Mouse (Mus musculus) erythroid progenitor cell, adult 5-6 weeks (primary cell): ENCODE data around the gene Chp2. TPM values are rescaled to one million over a fixed set of nuclear protein-coding genes. Genes with fewer than 3 reads are reported as not detected.

ENCODE experiments used
- ATAC-seq: replicated peaks from 2 replicates; pipeline ENCODE4 v1.8.0; 2016; ENCODE audit warnings: moderate number of reproducible peaks, mild to moderate bottlenecking, moderate TSS enrichment, inconsistent platforms; ENCODE audit not compliant: poor library complexity, low FRiP score, severe bottlenecking
- total RNA-seq, 2 experiments: library from RNA; stranded (forward) in 1 of 2; stranded (reverse) in 1 of 2; fragments of 150-400 nt in 1 of 2; fragments of 186-747, 209-891 nt in 1 of 2; gene quantifications; 2 replicates each; pipeline versions ENCODE4 v1.2.3 to v1.2.4; 2015 to 2017; ENCODE audit warnings: low replicate concordance in 2 of 2

Gene Chp2
- 1.7 and 4.3 TPM in 2 replicates for total RNA-seq (2015; ENCODE audit: low replicate concordance)
- total RNA-seq (2017; ENCODE audit: low replicate concordance) = 6.7 and 7.8 TPM in 2 replicates

DNA sequence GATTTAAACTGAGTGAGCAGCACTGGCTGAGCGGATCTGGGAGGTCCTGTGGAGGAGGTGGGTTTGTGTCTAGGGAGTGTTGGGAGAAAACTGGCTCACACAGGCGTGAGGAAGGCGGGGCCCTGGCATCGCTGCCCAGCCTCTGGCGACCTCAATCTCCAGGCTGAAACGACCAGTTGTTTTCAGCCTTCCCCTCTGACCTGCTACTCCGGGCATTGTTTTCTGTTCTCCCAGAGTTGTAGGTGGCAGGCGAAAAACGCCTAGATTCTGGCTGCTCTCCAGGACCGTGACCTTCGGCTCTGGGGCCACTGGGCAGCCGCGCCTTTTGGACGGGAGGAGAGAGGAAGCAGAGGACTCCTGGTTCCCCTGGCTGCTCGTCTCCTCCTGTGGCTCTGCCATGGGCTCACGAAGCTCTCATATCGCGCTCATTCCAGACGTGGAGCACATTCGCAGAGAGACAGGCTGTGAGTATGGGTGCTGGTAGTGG, at the start of gene Chp2:
TSS of gene Chp2 (plus strand) at position 182 of the 487 bp plus-strand sequence.
- ATAC-seq = no peak

DNA sequence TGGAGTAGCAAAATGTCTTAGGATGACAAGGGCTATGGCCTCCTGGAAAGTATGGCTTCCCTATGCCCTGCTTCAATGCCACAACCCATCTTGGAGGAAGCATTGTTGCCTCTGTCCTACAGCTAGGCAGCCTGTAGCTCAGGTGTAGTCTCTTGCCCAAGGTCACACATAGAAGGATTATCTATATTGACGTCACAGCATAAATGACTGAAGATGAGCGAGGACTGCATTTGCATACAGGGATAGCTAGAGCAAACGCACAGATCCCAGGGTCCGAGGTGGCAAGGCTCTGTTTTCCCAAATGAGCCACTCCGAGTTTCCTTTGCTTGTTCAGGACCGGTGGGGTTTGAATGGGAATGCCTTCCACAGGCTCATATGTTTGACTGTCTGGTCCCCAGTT, 48.6 kb upstream of the Chp2 start:
- no peak for ATAC-seq

DNA sequence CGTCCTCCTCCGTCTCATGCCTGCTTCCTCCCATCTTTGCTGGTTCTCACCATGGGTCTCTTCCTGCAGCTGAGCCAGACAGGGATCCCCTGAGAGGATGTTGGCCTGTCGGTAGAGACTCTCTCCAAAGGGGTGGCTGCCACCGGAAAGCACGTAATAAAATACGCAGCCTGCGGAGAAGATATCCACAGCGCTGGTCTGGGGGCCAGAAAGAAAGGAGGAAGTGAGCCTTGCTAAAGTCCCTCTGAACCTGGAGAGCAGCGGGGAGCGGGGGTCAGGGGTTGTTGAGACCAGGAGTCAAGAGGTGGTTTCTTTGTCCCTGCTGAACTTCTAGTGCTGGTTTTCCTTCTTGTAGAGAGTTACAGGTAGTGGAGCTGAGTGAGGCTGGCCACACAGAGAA, 47.7 kb upstream of the Chp2 start:
- no peak for ATAC-seq

DNA sequence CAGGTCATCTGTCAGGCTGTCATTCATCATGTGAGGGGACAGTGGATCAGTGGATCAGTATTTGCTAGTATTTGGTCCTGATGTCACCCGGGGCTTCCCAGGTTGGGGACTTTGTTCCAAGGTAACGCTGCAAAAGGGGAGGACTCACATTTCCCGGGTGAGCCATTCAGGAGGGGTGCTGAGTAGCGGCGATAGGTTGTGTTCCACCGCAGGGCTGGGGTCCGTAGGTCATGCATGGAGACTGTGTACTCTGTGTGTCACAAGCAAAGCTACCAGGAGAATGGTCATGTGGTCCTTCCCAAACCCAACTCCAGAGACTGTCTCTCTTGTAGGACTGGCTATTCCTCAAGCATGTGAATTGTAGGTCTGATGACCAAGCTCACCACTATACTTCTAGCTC, 38.6 kb upstream of the Chp2 start:
- no peak for ATAC-seq

DNA sequence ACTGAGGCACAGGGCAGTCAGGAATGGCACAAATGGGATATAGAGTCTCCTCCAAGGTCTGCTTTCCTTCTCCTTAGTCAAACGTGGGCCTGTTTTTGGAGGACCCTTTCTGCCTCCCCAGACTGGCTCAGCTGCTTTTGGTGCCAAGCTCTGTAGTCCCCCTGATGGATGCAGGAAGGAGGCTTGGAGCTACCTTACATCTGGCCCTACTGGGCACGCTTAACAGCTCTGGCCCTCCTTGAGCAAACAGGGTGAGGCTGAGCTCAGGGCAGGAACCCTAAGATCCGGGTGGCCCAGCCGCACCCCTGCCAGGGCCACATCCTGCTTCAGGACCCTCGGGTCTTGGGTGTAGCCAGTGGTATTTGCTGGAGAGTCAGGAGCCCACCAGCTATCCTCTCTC, 34.7 kb upstream of the Chp2 start:
- ATAC-seq = no peak

DNA sequence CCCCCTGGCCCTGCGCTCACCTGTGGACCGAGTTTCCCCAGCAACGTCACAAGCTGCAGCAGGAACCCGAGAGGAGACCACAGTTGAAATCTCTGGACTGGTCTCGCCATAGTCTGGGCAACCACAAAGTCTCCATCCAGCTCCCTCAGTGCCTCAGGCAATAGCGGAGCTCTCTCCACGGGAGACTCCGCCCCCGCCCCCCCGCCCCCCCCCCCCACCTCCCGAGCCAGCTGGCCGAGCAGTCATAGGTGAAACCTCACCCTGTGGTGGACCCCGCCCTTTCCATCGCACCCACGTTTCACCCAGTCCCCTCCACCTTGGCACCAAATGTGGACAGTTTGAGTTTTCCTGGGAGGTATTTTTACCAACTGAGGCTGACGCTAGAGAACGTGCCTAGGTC, 33.3 kb upstream of the Chp2 start, which contains the start of gene Ern2:
TSS of gene Ern2 (minus strand) at position 165 of the 400 bp plus-strand sequence.
- no peak for ATAC-seq

DNA sequence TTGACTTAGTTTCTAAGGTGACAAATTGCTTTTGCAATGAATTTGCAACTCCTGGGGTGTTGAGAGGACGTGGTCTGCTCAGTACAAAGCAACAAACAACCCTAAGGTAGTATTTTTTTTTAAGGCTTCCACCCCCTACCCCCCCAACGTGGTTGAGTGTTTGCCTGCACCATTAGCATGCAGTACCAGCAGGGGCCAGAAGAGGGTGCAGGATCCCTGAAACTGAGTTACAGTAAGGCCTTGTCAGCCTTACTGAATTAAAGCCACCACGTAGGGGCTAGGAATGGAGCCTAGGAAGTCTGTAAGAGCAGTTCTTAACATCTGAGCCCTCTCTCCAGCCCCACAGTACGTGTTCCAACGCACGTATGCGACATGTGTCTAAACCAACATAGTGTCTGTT, 29.8 kb upstream of the Chp2 start:
- ATAC-seq = peak; percentile 76

DNA sequence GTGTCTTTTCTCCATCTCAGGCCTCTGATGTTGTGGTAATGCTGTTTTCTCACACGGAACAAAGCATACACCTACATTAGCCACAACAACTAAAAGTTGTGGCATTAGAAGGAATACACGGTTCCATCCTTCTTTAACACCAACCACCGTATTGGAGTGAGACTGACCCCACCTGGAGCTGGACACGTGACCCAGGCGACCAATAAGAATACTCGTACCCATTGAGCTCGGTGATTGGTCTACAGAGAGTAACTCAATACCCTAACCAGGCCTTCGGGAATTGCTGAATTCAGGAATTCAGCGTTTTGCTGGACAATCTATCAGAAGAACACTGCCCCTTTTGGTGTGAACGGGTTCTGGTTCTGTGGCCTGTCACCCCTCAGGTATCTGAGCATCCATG, 28.2 kb upstream of the Chp2 start:
- ATAC-seq = no peak

DNA sequence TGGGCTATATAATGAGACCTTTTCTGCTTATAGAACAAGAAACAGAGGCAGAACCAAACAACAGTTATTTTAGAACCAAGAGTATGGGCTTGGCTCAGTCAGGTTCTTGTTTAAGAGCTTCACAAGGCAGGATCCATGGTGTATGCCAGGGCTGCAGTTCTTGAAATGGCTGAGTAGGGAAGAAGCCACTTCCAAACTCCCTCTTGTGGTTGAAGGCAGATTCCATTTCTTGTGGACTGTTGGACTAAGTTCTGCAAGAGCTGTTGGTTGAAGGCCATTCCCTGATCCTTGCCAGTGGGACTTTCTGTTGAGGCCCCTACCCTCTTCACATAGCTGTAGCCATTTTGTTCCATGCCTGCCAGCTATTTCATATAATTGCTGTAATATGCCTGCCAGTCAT, 25.4 kb upstream of the Chp2 start:
- ATAC-seq = no peak

DNA sequence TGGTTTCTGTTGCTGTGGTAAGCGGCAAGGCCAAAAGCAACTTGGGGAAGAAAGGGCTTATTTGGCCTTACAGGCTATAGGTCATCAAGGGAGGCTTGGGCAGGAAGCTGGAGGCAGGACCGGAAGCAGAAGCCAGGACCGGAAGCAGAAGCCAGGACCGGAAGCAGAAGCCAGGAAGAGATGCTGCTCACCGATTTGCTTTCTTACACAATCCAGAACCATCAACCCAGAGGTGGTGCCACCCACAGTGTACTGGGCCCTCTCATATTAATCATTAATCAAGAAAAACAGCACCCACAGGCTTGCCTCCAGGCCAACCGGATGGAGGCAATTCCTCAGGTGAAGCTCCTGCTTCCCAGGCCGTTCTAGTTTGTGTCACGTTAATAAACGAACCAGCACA, 22.5 kb upstream of the Chp2 start:
- ATAC-seq = no peak

DNA sequence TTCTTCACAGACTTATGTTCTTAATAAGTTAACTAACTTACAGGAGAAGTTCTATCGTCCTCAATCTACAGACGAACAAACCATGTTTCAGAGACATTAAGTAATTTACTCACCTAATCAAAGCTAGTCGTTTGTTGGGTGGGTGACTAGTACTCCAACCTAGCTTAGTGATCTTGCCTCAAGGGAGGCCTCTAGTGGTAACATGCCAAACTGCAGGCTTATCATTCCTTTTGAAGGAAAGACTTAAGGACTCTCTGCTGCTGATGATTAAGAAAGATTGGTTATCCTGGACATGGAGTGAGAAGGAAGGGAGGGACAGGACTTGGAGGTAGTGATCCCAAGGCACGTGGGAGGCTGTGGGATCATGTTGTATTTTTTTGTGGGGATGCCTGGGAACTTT, 22.0 kb upstream of the Chp2 start:
- peak; percentile 66; the same call in 1 of the 2 replicates for ATAC-seq

DNA sequence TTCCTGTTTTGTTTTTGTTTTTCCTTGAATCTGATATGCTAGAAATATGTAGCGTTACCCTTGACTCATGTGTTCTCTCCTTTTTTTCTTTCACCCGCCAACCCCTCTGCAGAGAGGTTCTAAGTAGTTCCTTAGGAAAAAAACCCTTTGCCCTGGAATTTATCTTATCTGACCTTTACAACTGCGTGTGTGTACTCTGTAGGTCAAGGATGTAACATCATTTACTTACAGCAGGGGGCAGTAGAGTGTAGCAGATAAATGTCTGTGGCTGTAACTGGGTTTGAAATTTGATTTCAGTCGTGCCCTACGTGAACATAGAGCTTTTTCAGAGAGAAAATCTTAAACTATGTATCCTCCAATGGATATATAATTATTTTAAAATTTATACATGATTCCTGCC, 20.0 kb upstream of the Chp2 start:
- ATAC-seq = 0 out of 2 replicates have a peak, but pooled peaks have one; percentile 67

DNA sequence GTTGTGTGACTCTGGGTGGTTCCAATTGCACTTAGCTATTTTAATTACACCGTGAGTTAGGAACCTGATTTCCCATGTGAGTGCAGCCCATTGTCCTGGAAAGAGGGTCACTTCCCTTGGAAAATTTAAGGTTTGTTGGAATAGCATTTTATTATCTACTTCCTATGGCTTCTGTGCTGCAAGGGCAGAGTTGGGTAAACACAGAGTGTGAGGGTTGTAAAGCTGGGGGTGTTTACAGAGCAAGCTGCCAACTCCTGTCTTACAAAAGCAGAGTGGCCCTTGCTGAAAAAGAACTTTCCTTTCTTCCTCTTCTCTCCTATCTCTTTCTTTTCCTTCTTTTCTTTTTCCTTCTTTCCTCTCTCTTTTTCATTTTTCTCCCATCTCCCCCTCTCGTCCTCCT, 15.4 kb upstream of the Chp2 start:
- no peak for ATAC-seq

DNA sequence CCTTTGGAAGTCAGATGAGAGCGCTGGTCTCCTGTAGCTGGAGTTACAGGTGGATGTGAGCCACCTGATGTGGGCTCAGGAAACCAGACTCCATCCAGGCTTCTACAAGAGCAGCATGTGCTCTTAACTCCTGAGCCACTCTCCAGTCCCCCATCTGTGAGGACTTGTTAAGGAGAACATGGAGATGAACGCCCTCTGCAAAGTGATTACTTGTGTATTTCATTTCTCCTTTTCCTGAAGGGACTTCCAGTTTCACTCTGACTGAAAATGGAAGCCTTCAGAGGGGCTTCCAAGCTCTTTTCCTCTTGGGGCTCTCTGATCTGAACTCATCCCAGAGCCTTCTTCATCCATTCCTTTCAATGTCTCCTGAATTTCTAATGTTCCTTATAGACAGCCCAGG, 13.2 kb upstream of the Chp2 start:
- ATAC-seq = no peak

DNA sequence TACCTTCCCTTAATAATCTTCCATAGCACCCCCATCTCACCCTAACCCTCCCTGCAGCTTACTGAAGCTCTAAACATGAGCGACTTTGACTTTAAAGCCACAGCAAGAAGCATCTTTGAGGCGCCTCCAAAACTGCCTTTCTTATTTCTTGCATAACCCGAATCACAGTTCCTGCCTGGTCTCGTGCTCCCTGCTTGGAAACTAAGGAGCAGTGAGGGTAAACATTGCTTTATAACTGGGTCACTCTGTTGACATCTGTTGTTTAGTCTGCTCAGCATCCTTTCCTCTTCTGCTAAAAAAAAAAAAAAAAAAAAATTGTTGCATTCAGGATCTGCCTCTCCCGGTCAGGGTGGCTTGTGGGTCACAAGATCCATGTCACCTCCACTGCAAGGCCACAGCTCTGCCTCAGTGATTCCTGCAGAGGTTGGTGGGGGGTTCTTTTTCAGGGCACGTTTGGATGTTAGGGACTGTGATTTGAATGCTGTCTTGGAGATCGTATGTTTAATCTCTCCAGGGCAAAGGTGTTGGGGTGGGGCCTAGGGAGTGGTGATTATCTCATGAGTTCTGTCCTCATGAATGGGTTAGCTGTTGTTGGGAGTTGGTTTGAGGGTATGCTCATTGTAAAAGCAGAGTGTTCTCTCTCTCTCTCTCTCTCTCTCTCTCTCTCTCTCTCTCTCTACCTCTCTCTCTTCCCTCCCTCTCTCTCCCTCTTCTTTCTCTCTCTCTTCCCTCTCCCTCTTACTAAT, 10.8 kb upstream of the Chp2 start:
- no peak for ATAC-seq

DNA sequence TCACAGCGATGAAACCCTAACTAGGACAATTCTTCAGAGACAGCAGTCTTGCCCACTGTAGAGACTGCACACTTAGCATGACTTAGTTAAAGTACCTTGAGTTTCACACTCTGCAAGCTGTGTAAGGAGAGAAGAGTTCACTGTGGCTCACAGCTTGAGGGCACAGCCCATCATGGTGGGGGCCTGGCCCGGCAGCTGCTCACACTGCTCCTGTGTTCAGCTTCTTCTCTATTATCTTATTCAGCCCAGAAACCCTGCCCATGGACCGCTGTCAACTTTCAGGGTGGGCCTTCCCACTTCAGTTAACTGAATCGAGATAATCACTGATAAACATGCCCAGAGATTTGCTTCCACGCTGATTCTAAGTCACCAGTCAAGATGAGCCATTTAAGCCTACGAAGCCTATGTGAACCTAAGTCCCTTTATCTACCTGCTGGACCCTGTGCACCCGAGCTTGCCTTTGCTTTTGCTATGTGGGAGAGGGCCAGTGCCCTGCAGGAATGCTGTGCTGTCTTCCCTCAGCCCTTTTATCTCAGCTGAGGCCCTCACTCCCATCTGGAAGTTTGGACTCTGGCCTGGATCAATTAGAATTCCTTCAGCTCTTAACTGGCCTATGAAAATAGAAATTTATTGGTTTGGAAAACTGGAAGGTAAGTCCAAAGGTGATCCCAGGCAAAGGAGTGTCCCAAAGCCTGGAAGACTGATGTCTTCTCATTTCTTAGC, 6.9 kb downstream of the Chp2 start:
- no peak for ATAC-seq

DNA sequence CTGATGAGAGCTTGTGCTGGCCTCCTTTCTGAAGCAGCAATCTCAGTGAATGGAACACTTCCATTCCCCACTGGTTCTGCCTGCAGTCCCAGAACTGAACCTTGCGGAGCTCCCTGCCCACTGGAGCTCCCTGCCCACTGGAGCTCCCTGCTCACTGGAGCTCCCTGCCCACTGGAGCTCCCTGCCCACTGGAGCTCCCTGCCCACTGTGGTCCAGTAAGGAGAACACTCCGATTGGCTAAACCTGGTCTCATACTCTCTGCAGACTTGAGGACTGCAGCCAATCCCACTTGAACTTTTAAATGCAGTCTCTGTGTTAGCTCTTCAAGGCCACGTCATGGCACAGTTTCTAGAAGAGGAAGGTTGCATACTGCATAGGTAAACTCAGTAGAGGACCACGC, 7.4 kb downstream of the Chp2 start:
- ATAC-seq = no peak

DNA sequence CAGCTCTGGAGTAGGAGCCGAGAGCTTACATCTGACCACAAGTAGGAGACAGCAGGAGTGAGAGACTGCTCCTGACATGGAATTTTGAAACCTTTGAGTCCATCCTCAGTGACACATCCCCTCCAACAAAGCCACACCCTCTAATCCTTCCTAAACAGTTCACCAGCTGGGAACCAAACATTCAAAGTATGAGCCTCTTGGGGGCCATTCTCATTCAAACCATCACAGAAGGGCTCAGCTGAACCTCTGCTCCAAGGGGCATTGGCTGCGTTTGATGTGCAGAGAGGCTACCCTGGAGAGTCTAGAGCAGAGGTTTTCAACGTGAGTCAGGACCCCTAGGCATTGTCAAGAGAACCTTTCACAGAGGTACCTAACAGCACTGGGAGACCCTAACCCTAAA, 10.0 kb downstream of the Chp2 start:
- ATAC-seq = no peak

DNA sequence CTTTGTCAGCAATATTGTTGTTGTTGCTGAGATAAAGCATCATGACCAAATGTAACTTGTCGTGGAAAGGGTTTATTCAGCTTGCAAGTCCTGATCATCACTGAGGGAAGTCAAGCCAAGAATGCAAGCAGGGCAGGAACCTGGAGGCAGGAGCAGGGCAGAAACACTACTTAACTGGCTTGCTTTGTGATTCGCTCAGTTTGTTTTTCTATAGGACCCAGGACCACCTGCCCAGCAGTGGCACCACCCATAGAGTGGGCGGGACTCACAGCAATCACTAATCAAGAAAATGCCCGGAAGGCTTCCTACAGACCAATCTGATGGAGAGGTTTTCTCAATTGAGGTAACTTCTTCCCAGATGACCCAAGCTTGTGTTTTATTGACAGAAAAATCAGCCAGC, 10.6 kb downstream of the Chp2 start:
- no peak for ATAC-seq

DNA sequence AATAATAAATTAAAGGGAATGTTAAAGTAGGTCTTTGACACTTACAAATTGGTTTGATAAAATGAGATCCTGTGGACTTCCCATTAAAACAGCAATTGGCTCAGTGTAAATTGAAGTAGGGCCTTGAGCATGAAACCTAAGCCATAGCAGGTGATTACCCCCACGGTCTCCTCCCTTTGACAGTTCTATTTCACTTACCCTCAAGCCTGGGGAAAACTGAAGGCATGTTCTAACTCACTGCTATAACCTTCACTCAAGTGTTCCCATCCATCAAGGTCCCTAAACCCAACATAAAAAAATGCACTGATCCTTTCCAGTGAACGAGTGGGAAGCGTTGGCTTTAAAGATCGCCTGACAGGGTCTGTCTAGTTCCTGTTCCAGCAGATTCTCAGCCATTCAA, 11.6 kb downstream of the Chp2 start:
- no peak for ATAC-seq

DNA sequence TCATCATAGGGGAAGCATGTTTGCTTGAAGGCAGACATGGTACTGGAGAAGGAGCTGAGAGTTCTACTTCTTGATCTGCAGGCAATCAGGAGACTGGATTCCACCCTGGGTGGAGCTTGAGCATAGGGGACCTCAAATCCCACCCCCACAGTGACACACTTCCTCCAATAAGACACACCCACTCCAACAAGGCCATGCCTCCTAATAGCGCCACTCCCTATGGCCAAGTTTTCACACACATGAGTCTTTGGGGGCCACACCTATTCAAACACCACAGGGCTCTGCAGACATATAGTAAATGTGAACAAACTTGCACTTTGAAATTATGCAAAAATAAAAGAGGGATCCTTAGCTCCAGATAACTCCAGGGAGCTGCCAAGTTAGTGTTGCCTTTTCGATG, 19.6 kb downstream of the Chp2 start:
- no peak for ATAC-seq
